15 mouse cellular contexts compared by ENCODE assay signal in genomic region chr10:12595379-12595778, GRCm38 (mm10).
"Had no signal": no experiment of that assay in that cellular context is flagged by ENCODE, and none has a peak within 500 bp of the region (broad histone marks: within the 10 kb centered on the region; RNA-seq: fewer than 3 reads in every experiment).

No protein-coding gene starts in this region.

- H3K4me2 ChIP-seq: limb, embryonic 15.5 days; liver, embryonic 12.5 days; lung, embryonic 14.5 days; midbrain, embryonic 12.5 days had no signal

- H3K4me3 ChIP-seq: limb, embryonic 15.5 days; liver, embryonic 12.5 days; midbrain, embryonic 12.5 days had no signal

- H3K27me3 ChIP-seq: limb, embryonic 15.5 days; liver, embryonic 12.5 days; midbrain, embryonic 12.5 days had no signal

- H3K36me3 ChIP-seq: limb, embryonic 15.5 days; liver, embryonic 12.5 days; midbrain, embryonic 12.5 days had no signal

- H3K27ac ChIP-seq: kidney, postnatal 0 days; limb, embryonic 15.5 days; liver, embryonic 12.5 days; midbrain, embryonic 12.5 days; stomach, postnatal 0 days had no signal

- H3K9me3 ChIP-seq: limb, embryonic 15.5 days; liver, embryonic 12.5 days; midbrain, embryonic 12.5 days had no signal

- H3K4me1 ChIP-seq: limb, embryonic 15.5 days; liver, embryonic 12.5 days had no signal

- H3K9ac ChIP-seq: limb, embryonic 15.5 days; liver, embryonic 12.5 days; lung, embryonic 14.5 days; midbrain, embryonic 12.5 days had no signal

- ATAC-seq: intestine, postnatal 0 days; liver, embryonic 12.5 days; midbrain, embryonic 16.5 days had no signal

- DNase-seq: kidney, adult 9 months; kidney, postnatal 36 days; layer of hippocampus, adult 9-11 months; layer of hippocampus, postnatal 36 days; lung, embryonic 14.5 days; lung, postnatal 10 days; lung, postnatal 4 days; thymus, postnatal 4 days had no signal
